Mouse (Mus musculus): ENCODE data around the gene Slco3a1. TPM values are rescaled to one million over a fixed set of nuclear protein-coding genes. Genes with fewer than 3 reads are reported as not detected.

Slco3a1 gene
- polyA plus RNA-seq, 1 experiment from 2014 or later = 8.1 TPM

- 71% methylated on average over 4 of the region's 4 CpGs for WGBS
Observed at GRCm38 (mm10) chr7:74526030-74526429, 28.6 kb downstream of the Slco3a1 start.

GRCm38 (mm10) chr7:74525586-74525985, 29.0 kb downstream of the Slco3a1 start:
- H3K27ac ChIP-seq = no peak overlapping the region
- H3K4me2 ChIP-seq (replicated peaks) = no peak overlapping the region
- no peak overlapping the region for H3K9ac ChIP-seq
- H3K36me3 ChIP-seq = no peaks in the 10 kb centered on the region
- WGBS = 75% methylated on average over 2 of the region's 2 CpGs
- no peak overlapping the region for H3K4me3 ChIP-seq (replicated peaks)
- no peaks in the 10 kb centered on the region for H3K4me1 ChIP-seq (replicated peaks)
- no peaks in the 10 kb centered on the region for H3K9me3 ChIP-seq
- ATAC-seq = no peak
- no peaks in the 10 kb centered on the region for H3K27me3 ChIP-seq (replicated peaks)

More at GRCm38 (mm10) chr7:74526030-74526429, 28.6 kb downstream of the Slco3a1 start:
- Histone ChIP-seq H3K27ac (no peak overlapping the region), H3K9me3 (no peaks in the 10 kb centered on the region), H3K4me3 (replicated peaks) (no peak overlapping the region), H3K36me3 (no peaks in the 10 kb centered on the region), H3K4me2 (replicated peaks) (no peak overlapping the region), H3K27me3 (replicated peaks) (no peaks in the 10 kb centered on the region), H3K4me1 (replicated peaks) (no peaks in the 10 kb centered on the region), H3K9ac (no peak overlapping the region)
- ATAC-seq = no peak

GRCm38 (mm10) chr7:74524188-74524971, 30.2 kb downstream of the Slco3a1 start:
- 74% methylated on average over 8 of the region's 8 CpGs for WGBS
- no peak overlapping the region for H3K27ac ChIP-seq
- no peaks in the 10 kb centered on the region for H3K9me3 ChIP-seq
- H3K4me3 ChIP-seq (replicated peaks) = no peak overlapping the region
- H3K4me1 ChIP-seq (replicated peaks) = no peaks in the 10 kb centered on the region
- ATAC-seq = no peak
- no peak overlapping the region for H3K4me2 ChIP-seq (replicated peaks)
- no peak overlapping the region for H3K9ac ChIP-seq
- H3K36me3 ChIP-seq = no peaks in the 10 kb centered on the region
- no peaks in the 10 kb centered on the region for H3K27me3 ChIP-seq (replicated peaks)

GRCm38 (mm10) chr7:74523086-74523485, 31.5 kb downstream of the Slco3a1 start:
- no peaks in the 10 kb centered on the region for H3K27me3 ChIP-seq (replicated peaks)
- H3K4me1 ChIP-seq (replicated peaks) = no peaks in the 10 kb centered on the region
- H3K27ac ChIP-seq = no peak overlapping the region
- ATAC-seq = no peak
- H3K9me3 ChIP-seq = no peaks in the 10 kb centered on the region
- no peak overlapping the region for H3K4me2 ChIP-seq (replicated peaks)
- no peaks in the 10 kb centered on the region for H3K36me3 ChIP-seq
- WGBS = 80% methylated on average over 4 of the region's 4 CpGs
- no peak overlapping the region for H3K4me3 ChIP-seq (replicated peaks)
- H3K9ac ChIP-seq = no peak overlapping the region

- Histone ChIP-seq H3K4me3 (replicated peaks) (no peak overlapping the region), H3K27me3 (replicated peaks) (no peaks in the 10 kb centered on the region), H3K9ac (no peak overlapping the region), H3K9me3 (no peaks in the 10 kb centered on the region), H3K4me2 (replicated peaks) (no peak overlapping the region), H3K36me3 (no peaks in the 10 kb centered on the region), H3K27ac (no peak overlapping the region), H3K4me1 (replicated peaks) (no peaks in the 10 kb centered on the region)
- 81% methylated on average over 4 of the region's 4 CpGs for WGBS
- ATAC-seq = no peak
Observed at GRCm38 (mm10) chr7:74522260-74522659, 32.3 kb downstream of the Slco3a1 start.

- Histone ChIP-seq H3K4me2 (replicated peaks) (no peak overlapping the region), H3K27me3 (replicated peaks) (no peaks in the 10 kb centered on the region), H3K4me3 (replicated peaks) (no peak overlapping the region), H3K27ac (no peak overlapping the region), H3K9ac (no peak overlapping the region), H3K4me1 (replicated peaks) (no peaks in the 10 kb centered on the region), H3K36me3 (no peaks in the 10 kb centered on the region), H3K9me3 (no peaks in the 10 kb centered on the region)
- ATAC-seq = no peak
- WGBS = 40% methylated on average over 6 of the region's 6 CpGs
Observed at GRCm38 (mm10) chr7:74519386-74519785, 35.2 kb downstream of the Slco3a1 start.

- H3K36me3 ChIP-seq = no peaks in the 10 kb centered on the region
Observed at GRCm38 (mm10) chr7:74518776-74519175, 35.8 kb downstream of the Slco3a1 start.

GRCm38 (mm10) chr7:74518255-74518654, 36.3 kb downstream of the Slco3a1 start:
- Histone ChIP-seq H3K36me3 (no peaks in the 10 kb centered on the region), H3K9me3 (no peaks in the 10 kb centered on the region), H3K9ac (no peak overlapping the region), H3K4me1 (replicated peaks) (no peaks in the 10 kb centered on the region), H3K4me2 (replicated peaks) (no peak overlapping the region), H3K27me3 (replicated peaks) (no peaks in the 10 kb centered on the region), H3K27ac (no peak overlapping the region), H3K4me3 (replicated peaks) (no peak overlapping the region)
- 87% methylated on average over 5 of the region's 5 CpGs for WGBS
- no peak for ATAC-seq

More at GRCm38 (mm10) chr7:74518776-74519175, 35.8 kb downstream of the Slco3a1 start:
- Histone ChIP-seq H3K27ac (no peak overlapping the region), H3K4me3 (replicated peaks) (no peak overlapping the region), H3K4me1 (replicated peaks) (no peaks in the 10 kb centered on the region), H3K9ac (no peak overlapping the region), H3K9me3 (no peaks in the 10 kb centered on the region), H3K4me2 (replicated peaks) (no peak overlapping the region), H3K27me3 (replicated peaks) (no peaks in the 10 kb centered on the region)
- WGBS = 88% methylated on average over 1 of the region's 1 CpGs
- no peak for ATAC-seq

GRCm38 (mm10) chr7:74510676-74511075, 43.9 kb downstream of the Slco3a1 start:
- no peak for ATAC-seq
- Histone ChIP-seq H3K4me1 (replicated peaks) (no peaks in the 10 kb centered on the region), H3K4me2 (replicated peaks) (no peak overlapping the region), H3K27ac (no peak overlapping the region), H3K9me3 (no peaks in the 10 kb centered on the region), H3K27me3 (replicated peaks) (no peaks in the 10 kb centered on the region), H3K4me3 (replicated peaks) (no peak overlapping the region), H3K9ac (no peak overlapping the region), H3K36me3 (no peaks in the 10 kb centered on the region)
- WGBS = 72% methylated on average over 1 of the region's 1 CpGs

- Histone ChIP-seq H3K4me2 (replicated peaks) (no peak overlapping the region), H3K9ac (no peak overlapping the region), H3K4me1 (replicated peaks) (no peaks in the 10 kb centered on the region), H3K9me3 (no peaks in the 10 kb centered on the region), H3K27me3 (replicated peaks) (no peaks in the 10 kb centered on the region), H3K36me3 (no peaks in the 10 kb centered on the region), H3K4me3 (replicated peaks) (no peak overlapping the region), H3K27ac (no peak overlapping the region)
- WGBS = 87% methylated on average over 4 of the region's 4 CpGs
- ATAC-seq = no peak
Observed at GRCm38 (mm10) chr7:74508205-74508604, 46.4 kb downstream of the Slco3a1 start.

GRCm38 (mm10) chr7:74506856-74507255, 47.7 kb downstream of the Slco3a1 start:
- Histone ChIP-seq H3K4me3 (replicated peaks) (no peak overlapping the region), H3K9ac (no peak overlapping the region), H3K27ac (no peak overlapping the region), H3K9me3 (no peaks in the 10 kb centered on the region), H3K4me1 (replicated peaks) (no peaks in the 10 kb centered on the region), H3K4me2 (replicated peaks) (no peak overlapping the region), H3K27me3 (replicated peaks) (no peaks in the 10 kb centered on the region), H3K36me3 (no peaks in the 10 kb centered on the region)
- no peak for ATAC-seq
- 80% methylated on average over 5 of the region's 5 CpGs for WGBS

- 82% methylated on average over 10 of the region's 10 CpGs for WGBS
Observed at GRCm38 (mm10) chr7:74505635-74506034, 48.9 kb downstream of the Slco3a1 start.

GRCm38 (mm10) chr7:74501187-74501586, 53.4 kb downstream of the Slco3a1 start:
- H3K9ac ChIP-seq = no peak overlapping the region
- H3K36me3 ChIP-seq = no peaks in the 10 kb centered on the region
- H3K27ac ChIP-seq = no peak overlapping the region
- no peak overlapping the region for H3K4me3 ChIP-seq (replicated peaks)
- no peaks in the 10 kb centered on the region for H3K9me3 ChIP-seq
- WGBS = 71% methylated on average over 10 of the region's 10 CpGs
- no peaks in the 10 kb centered on the region for H3K27me3 ChIP-seq (replicated peaks)
- no peak overlapping the region for H3K4me2 ChIP-seq (replicated peaks)
- no peaks in the 10 kb centered on the region for H3K4me1 ChIP-seq (replicated peaks)
- no peak for ATAC-seq

More at GRCm38 (mm10) chr7:74505635-74506034, 48.9 kb downstream of the Slco3a1 start:
- ATAC-seq = no peak
- Histone ChIP-seq H3K36me3 (no peaks in the 10 kb centered on the region), H3K9me3 (no peaks in the 10 kb centered on the region), H3K9ac (no peak overlapping the region), H3K4me1 (replicated peaks) (no peaks in the 10 kb centered on the region), H3K4me2 (replicated peaks) (no peak overlapping the region), H3K27me3 (replicated peaks) (no peaks in the 10 kb centered on the region), H3K27ac (no peak overlapping the region), H3K4me3 (replicated peaks) (no peak overlapping the region)
